Mouse (Mus musculus) 3T3-L1 (cell line): ENCODE data around the gene Rbm41.

Source experiments
- DNase-seq: peaks from one replicate; pipeline ENCODE4 v3.0.0-alpha.2; 2015; ENCODE audit warnings: low read depth, low spot score

Rbm41 gene

DNA sequence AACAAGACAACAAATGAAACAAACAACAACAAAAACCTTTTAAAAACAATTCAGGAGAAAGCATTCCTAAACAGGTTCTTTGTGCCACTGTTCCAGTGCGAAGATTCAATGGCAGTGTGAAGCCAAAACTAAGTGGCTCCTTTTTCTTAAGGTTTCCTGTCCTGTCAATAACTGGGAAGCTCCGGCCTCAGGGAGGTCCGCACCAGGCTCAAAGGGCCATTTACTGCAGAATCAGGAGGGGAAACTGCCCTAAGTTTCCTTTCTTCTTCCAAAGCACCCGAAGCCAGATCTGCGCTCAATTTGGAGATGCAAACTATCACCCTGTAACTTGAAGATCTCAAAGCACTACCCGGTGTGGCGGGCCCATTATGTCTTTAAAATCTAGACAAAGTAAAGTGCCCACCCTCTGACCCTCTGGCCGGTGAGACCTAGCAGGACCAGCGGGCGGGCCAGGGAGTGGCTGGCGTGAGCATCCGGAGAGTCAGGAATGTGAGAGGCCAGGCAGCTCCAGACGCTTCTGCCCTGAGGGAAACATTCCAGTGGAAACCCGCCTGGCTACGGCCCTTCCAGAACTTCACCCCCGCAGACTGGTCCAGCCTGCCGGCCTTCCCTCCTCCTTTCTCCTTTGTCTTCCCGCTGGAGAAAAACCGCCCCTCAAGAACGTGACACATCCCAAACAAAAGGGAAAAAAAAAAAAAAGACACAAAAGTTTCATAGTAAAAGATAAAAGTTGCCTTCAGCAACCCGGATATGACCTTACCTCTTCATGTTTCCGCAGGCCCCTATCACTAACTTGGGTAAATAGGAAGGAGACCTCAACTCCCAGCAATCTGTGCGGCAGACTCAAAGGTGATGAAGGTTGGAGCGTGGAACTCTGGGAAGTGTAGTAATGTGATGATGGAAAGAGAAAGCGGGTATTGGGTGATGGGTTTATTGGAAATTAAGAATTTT is at the start of gene Rbm41:
Gene Rbm41 (minus strand): TSS at position 856 of the 951 bp plus-strand sequence.
- DNase-seq = peak; percentile 84

DNA sequence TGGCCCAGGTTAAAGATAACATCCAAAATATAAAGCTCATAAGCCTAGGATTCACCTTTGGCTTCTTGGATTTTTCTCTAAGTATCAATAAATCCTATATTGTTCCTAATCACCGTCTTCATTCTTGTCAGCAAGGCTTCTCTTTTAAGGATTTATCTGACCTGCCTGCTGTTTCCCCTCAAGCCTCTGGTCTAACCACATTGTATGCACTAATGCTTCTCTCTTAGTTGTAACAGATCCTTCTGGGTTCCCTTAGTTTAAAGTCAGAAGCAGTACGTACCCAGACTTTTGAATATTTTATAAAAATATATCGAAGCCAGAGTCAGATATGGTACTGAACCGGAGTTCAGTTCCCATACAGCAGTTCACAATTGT is 283 bp upstream of the Rbm41 start:
- no peak for DNase-seq

DNA sequence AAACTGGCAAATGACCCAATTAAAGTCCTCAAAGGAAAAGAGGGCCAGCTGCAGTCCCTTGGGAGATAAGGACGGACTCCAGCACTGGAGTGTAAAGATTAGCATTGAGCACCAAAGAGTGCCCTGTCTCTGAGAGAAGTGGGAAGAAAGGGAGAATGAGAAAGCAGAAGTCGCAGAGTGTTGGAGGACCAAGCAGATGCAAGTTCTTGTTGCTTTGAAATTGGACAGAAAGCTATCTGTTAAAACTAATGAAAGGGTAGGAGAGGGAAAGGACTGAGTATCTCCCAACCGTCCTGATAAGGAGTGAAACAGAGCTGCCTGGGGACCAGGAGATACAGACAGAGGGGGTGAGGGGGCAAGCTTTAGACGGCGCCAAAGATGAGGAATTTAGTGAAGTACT is 16.3 kb downstream of the Rbm41 start:
- no peak for DNase-seq

DNA sequence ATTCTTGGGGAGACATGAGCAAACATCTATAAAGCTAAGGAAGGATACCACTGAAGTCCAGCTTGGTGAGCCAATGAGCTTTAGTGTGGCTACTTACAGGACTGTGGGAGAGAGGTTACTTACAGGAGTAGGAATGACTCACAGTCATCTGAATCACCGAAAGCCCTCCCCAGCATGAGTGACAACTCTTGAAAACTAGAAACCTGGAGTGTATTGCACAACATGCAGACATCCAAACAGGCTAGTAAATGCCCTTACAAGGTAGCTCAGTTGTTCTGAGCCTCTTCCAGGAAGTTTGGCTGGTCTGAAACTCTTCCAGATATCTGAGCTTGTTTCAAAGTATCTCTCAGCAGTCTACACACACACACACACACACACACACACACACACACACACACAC is 64.9 kb downstream of the Rbm41 start:
- peak; percentile 88 for DNase-seq

DNA sequence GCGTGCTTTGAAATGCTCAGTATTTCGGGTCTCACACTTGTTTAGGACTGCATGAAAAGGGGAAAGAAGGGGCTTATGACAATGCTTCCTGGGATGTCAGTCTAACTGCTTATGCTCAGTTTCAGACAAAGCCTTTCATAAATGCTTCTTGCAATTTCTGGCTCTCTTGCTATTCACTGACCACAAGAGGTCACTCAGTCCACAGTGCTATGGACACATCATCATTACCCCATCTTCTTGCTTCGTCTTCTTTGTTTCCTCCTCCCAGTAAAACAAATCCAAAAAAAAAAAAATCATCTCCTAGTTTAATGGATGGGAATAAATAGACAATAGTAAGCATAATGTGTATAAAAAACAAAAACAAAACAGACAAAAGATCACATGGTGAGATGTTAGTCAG is 65.9 kb downstream of the Rbm41 start:
- peak; percentile 69 for DNase-seq

DNA sequence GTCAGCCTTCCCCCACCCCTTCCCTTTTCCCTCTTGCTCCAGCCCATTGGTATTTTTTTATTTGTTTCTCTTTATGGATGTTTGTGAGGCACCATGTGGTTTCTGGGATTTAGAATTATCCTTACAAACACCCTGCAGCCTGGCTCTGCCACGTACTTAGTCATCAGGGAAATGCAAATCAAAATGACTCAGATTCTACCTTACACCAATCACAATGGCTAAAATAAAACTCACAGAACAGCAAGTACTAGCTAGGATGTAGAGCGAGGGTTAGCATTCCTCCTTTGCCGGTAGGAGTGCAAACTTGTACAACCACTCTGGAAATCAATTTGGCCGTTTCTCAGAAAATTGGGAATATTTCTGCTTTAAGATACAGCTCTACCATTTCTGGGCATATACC is 77.8 kb downstream of the Rbm41 start:
- peak; percentile 52 for DNase-seq

DNA sequence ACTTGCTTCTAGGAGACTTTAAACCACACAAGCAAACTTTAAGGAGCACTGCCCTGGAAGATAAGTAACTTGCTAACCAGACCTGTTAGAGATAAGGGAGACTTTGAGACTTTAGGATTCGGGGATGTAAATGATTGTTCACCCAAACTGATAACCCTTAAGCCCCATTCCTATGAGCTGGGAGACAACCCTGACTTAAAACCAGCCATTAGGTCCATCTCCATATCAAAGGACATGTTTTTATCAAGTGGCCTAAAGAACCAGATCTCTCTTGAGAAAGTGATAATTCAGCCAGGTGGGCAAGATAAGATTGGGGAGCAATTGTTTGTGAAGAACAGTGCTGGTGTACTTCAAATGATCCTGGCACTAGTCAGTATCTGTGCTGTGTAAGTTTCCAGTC is 107.0 kb downstream of the Rbm41 start:
- DNase-seq = no peak

DNA sequence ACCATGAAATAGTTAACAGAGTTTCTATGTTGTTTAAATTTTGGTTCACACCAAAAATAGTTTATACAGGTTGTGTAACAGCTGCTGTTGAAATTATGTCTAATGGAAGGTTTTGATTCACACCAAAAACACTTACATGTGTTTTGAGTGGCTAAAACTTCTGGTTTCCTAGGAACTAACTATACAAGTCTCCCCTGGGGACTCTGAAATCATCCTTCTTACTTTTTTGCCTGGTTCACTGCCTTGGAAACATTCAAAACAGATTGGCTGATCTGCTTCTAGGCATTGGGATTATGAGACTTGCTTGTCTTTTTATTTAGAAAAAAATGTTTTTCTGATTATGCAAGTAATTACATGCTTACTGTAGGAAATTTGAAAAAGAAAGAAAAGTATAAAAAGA is 115.2 kb downstream of the Rbm41 start:
- DNase-seq = no peak

DNA sequence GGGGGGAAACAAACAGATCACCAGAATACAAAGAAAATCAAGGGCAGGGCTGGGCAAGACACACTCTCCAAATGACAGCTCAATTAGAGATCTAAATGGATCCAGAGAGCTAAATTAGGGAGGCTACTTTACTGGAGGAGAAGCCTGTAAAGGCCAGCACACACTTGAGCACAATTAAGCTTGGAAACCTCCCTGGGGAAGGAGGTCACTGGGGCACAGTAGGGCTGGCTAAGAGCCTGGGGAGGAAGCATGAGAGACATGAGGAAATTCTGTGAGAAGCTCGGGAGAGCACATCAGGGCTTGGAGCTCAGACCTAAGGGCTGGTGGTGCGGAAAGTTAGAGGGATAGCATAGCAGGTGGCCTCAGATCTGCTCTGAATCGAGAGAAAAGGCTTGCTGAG is 120.5 kb downstream of the Rbm41 start:
- DNase-seq = no peak

DNA sequence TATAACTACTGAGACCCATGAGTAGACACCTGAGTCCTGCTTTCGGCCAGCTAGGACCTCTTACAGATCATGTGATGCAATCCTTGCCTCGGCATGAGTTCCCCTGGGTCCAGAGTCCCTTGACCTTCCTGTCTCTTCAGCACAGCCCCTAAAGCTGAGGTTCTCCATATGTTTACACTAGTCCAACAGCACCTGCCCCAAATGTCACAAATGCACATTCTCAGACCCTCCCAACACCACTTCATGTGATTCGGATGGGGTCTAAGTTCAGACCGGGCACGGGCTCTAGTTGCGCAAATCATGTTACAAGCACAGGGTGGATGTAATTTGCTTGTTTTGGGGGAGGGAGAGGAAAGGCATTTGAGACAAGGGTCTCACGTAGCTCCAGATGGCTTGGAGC is 121.3 kb downstream of the Rbm41 start:
- DNase-seq = no peak

DNA sequence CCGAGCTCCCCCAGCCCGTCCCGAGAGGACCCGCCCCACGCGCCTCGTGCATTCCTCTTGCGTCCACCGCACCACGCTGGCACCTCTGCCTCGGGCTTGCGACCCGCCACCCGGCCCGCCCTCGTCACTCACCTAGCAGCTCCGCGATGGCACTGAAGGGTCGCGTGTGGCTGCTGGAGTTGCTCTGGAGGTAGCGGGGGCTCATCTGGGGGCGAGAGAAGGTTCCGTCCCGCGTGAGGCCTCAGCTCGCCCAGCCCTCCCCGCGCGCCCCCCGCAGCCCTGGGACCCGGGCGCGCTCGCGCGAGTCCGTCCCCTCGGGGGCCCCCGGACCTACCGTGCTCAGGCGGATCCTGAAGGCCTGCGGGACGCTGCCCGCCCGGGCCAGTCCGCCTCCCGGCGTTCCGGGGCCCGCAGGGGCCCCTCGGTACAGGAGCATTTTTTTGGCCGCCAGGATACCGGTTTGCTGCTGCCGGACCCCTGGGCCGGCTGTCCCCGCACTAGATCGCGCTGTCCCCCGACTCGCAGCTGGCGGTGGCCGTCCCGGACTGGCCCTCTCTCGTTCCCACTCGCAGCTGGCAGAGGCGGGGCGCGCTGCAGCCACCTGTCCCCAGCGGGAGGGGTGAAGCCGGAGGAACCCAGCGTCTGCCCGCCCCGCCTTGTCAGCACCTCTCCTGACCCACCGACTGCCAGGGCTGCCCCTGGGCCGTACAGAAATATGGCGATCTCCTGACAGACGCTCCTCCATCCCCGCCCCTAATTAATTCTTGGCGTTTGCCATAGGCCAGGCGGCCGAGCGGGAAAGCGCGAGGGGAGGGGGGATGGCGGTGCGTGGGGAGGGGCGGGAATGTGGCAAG is 127.2 kb downstream of the Rbm41 start, which contains the start of gene Morc4:
Gene Morc4 (minus strand): TSS at position 740 of the 854 bp plus-strand sequence.
- peak; percentile 6 for DNase-seq

DNA sequence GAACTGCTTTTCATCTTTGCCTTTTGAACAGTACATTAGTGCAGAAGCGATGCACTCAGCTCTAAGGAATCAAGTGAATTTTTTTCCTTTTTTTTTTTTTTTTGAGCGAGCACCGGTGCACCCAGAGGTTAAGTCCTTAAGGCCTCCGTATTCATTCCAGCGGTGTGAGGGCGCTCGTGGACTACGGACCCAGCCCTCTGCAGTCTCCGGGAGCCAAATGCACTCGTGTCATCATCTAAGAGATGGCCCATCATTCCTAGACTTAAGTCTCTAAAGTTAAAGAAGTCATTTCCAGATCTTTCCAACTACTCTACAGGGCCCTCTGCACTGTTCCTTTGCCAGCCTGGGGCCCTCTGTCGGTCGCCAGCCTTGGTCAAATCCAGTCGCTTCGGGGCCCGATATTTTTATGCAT is 128.1 kb downstream of the Rbm41 start:
- DNase-seq = peak; percentile 10

DNA sequence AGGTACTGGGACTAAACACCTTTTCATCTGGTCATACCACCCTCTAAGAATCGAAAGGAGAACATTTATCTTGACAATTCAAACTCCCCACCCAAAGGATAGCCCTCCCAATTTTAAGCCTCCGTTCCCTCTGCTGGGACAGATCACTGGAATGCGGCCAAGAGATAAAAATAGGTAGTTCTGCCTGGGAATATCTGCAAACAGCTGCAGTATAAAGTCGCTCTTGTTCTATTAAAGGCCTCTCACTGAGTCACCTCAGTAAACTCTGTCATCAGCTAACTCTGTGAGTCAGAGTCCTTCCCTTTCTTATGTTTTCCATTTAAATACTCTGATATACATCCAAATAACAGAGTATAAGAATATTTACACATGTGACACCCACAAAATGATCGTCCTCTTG is 139.0 kb downstream of the Rbm41 start:
- peak; percentile 45 for DNase-seq

DNA sequence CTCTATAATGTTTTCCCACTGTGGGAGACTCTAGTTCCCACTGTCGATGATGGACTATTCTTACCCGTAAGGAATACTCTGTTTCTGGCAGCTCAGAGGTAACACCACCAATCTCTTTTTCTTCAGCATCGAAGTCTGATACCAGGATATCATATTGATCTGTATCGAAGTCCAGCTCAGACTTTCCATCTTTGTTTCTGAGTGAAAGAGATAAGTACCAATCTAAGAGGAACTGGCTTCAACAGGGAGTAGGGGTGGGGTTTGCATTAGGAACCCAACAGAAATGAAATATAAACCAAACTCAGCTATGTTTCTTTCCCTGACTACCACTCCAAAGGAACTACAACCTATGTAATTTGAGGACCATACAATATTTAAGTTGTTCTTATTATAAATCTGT is 143.6 kb downstream of the Rbm41 start:
- DNase-seq = no peak

DNA sequence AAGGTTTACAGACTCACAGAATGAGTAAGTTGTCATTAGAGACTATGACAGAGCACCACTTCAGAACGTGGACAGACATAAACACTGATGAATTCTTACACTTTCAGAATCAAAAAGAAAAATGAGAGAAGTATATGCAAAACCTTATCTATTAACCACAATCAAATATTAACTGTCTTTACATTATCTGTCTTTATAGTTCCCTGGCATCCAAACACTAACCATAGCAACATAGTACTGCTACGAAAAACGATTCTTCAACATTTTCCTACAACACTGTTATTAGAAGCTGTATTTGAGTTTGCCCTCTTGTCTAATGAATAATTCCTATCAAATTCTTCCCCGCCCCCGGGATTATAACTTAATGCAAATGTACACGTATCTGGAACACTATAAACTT is 157.3 kb downstream of the Rbm41 start:
- DNase-seq = no peak
